Mouse (Mus musculus) brain, adult 2 months (tissue): ENCODE results near the gene Pja2.
"Not testable (repeated sequence)": the region's sequence is repeated elsewhere in the genome, so short reads cannot be mapped to it uniquely, and the experiment has no call there.

Experiments used
- DNase-seq: peaks from one replicate; pipeline ENCODE4 v3.0.0; 2011; ENCODE audit warnings: low read depth, low spot score

Gene Pja2

DNA sequence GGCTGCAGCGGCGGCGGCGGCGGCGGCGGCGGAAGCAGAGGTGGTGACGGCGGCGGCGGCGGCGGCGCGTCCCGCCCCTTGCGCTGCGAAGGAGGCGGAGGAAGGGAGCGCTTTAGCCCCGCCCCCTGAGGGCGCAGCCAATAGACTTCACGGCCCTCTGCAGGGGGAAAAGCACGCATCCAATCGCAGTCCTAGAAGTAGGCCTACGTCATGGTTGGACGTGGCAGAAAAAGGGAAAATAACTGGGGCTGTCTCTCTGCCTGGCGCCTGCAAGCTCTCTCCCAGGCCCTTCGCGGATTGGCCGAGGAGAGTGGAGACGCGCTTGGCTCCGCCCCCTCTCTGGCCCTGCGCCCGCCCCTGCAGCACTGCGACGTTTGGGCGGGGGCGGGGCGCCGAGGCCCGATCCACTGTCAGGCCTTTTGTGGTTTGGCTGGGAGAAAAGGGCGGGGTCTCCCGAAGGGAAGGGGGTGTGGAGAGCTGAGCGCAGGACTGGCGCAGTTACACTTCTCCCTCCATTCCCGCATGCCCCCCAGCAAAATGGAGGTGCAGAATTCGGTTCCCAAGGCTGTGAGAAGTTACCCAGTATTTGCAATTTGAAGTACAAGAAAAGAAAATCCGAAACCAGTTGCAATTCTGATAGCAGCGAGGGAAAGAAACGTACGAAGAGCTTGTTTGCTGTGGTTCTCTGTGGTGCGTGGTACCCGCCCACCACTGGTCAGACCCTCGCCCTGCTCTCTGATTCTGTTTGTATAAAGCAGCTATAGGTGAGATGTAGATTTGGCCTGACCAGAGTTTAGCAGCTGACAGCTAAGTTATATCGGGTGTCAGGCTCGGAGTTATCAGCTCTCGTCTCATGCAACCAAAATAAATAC lies at the start of gene Pja2:
Pja2 (minus strand) TSS at position 19 of the 872 bp plus-strand sequence.
- DNase-seq: peak; percentile 100

- DNase-seq: peak; percentile 84
Measured at GRCm38 (mm10) chr17:64375327-64375726, 43.6 kb upstream of the Pja2 start.

DNA sequence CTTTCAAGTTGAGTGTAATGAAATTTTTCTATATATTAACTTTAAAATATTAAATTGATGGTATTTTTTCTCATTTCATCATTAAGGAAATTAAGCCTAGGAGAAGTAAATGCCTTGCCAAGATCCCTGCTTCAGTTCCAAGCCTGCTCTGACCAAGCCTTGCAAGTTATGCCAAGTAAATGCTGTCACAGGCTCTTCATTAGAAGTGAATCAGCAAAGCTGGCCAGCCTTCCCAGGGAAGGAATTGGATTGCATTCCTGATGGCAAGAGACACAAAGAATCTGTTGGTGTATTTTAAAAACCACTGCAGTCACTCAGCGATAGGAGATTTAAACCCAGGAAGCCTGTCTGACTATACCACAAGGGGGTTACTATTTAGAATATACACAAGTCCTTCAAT lies 32.0 kb upstream of the Pja2 start:
- DNase-seq: peak; percentile 73

- peak; percentile 43 for DNase-seq
Measured at GRCm38 (mm10) chr17:64362570-64362969, 30.9 kb upstream of the Pja2 start.

DNA sequence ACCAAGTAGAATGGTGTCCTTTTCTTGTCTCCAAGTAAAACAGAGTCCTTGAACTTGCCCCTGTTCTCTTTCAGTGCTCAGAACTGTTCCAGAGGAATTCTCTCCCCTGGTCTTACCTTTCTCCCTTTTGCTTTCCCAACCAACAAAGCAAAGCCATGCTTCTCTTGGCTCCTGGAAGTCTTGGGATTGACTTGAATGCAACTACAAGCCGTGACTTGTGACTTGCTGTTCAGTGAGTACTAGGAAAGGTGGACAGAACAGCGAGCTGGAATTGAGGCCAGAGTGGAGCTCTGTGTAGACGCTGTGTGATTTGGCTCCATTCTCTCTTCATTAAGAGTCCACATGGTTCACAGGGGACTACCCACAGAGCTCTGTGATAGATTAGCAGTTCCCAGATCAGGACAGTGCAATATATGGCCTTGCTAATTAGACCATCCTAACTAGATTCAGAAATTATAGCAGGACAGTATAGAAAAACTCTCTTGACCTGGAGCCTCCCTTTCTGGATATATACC lies 30.3 kb upstream of the Pja2 start:
- peak; percentile 24 for DNase-seq

GRCm38 (mm10) chr17:64353940-64354339 lies 22.2 kb upstream of the Pja2 start:
- no peak for DNase-seq

DNA sequence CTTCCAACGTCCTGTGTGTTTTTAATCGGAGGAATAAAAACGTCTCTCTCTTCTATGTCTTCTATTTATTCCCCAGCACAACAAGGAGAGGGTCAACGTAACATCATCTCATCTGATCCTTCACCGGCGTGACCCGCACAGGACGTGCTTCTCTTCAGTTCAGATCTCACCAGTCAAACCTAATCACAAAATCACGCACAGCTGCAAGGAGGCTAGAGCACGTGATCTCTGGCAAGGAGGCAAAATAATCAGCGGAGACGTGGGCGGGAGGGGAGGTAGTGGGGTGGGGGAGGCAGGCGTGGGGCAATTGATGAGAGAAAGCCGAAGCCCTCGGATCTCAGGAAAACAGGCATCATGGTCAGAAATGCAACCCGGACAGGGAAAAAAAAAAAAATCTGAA lies 14.4 kb upstream of the Pja2 start:
- DNase-seq: peak; percentile 56

DNA sequence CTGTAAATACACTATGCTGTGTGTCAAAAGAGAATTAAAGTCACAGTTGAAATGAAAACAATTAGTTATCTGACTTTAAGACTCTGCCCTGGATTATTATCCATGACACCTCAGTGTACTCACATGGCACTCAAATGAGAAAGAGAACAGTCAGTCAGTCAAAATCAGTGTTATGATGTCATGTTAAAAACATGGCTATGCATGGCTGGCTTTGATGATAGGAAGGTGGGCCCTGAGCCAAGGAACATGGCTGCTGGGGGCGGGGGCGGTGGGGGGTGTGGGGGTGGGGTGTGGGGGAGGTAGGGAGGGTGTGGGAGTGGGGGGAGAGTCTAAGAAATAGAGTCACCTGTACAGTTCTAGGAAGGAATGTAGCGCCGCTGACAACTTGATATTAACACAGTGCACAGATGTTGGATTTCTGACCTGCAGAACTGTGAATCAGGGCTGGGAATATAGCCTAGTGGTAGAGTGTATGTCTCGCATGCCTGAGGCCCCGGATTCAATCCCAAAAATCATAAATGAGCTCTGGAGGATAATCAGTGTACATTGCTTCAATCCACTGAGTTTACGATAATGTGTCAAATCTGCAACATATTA lies 13.0 kb upstream of the Pja2 start:
- DNase-seq: no peak

DNA sequence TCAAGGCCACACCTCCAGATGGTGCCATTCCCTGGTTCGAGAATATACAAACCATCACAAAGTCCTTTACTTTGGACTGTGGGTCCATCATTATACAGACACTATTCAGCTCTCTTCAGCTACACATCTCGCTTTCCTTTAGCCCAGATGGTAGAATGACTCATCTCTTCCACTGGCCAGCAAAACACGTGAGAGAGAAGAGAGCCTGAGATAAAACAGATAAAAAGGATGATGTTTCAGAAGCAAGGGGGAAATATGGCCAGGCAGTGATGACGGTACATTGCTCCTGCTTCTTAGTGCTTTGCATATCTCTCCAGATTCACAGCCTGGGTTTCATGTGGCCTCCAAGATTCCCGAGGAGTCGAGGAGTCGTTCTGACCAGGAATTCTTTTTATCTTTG lies 10.0 kb upstream of the Pja2 start:
- DNase-seq: peak; percentile 77

DNA sequence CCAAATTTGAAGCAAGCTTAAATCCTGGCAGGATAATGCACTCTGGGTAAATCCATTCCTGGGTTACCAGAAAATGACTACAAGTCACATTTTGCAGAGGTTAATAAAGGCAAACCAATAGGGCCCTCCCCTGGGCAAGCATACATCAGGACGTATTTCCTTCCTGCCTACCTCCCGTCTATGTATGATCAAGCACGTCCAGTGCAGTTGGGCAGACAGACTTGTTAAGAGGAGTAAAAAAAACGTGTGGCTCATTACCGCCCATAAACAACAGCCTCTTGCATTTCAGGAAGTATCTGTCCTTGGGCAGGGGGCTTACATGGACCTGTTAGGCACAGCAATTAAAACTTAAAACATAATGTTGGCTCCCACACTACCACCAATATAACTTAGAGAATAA lies 8.0 kb upstream of the Pja2 start:
- DNase-seq: no peak

- DNase-seq: no peak
Measured at GRCm38 (mm10) chr17:64337220-64337619, 5.5 kb upstream of the Pja2 start.

GRCm38 (mm10) chr17:64333956-64334355 lies 2.2 kb upstream of the Pja2 start:
- peak; percentile 70 for DNase-seq

DNA sequence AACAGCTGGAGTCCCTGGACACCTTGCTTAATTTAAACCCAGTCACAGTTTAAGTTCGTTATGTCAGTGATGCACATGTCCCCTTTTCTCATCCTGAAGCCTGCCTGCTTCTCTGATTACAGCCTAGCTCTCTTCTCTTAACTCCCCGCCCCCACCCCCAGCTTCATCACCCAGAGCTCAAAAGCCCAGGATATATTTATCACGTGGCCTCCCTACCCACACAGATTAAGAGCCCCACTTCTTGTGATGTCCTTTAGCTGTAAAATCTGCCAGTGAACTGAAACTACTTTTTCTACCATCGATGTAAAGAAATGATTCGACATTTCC lies 1.0 kb upstream of the Pja2 start:
- DNase-seq: peak; percentile 82

DNA sequence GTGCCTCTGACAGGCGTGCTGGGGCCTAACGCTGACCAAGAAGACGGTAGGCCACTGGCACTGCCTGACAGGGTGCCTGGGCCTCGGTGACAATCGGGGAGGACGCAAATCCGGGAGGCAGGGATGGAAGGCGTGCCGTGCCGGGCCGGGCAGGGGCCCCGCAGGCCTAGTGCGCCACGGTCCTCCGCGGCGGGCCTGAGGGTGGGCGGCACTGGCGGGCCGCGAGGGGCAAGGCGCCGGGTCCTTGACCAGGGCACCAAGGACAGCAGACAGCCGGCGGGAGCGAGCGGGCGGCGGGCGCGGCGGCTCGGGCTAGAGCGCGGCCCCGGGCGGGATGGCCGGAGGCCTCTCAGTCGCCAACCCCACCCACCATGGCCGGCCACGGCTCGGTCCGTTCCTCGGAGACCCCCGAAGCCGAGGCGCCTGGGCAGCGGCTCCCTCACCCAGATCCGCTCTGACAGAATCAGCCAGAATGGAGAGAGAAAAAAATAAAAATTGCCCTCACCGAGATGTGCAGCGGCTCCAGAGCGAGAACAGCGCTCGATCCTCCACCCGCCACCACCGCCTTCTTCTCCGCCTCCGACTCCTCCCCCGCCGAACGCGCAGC lies 322 bp downstream of the Pja2 start:
- peak; percentile 61 for DNase-seq

DNA sequence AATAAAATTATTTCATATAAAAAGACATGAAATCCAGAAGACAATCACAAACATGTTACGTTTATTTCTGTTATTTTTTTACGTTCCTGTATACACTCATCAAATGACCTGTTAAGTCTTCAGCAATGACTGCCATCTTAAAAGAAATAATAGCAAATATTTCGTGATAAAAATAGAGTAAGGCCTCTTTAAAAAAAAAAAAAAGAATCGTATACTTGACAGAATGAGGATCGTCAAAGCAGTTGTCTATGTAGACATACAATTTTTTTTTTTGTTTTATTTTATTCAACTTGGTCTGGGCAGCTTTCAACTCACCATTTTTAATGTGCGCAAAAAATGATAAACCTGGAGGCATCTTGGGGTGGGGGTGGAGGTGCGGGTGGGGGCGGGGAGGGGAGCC lies 831 bp downstream of the Pja2 start:
- DNase-seq: no peak

GRCm38 (mm10) chr17:64324556-64324955 lies 7.2 kb downstream of the Pja2 start:
- DNase-seq: peak; percentile 46

DNA sequence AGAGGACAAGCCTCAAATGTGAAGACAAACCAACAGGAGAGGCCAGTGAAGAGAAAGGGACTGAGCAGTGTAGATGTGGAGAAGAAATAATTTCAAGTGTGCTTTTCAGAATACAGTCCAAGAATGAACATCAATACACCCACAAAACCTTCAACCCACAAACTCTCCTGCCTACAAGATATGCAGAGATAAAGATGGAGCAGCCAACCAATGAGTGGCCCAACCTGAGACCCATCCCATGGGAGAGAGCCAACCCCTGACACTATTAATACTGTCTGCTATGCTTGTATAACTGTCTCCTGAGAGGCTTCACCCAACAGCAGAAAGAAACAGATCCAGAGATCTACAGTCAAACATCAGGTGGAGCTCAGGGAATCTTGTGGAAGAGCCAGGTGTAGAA lies 16.3 kb downstream of the Pja2 start:
- no peak for DNase-seq

DNA sequence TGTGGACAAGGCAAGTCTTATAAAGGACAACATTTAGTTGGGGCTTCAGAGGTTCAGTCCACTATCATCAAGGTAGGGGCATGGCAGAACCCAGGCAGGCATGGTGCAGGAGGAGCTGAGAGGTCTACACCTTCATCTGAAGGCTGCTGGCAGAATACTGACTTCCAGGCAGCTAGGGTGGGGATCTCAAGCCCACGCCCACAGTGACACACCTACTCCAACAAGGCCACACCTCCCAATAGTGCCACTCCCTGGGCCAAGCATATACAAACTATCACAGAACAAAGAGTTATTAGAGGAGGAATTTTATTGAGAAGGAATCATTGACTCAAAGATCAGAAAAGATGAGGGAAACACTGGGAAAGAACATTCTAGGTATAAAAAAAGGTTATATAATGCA lies 17.2 kb downstream of the Pja2 start:
- not testable (repeated sequence) for DNase-seq

GRCm38 (mm10) chr17:64297628-64298027 lies 34.1 kb downstream of the Pja2 start:
- no peak for DNase-seq

GRCm38 (mm10) chr17:64292740-64293139 lies 39.0 kb downstream of the Pja2 start:
- DNase-seq: no peak

DNA sequence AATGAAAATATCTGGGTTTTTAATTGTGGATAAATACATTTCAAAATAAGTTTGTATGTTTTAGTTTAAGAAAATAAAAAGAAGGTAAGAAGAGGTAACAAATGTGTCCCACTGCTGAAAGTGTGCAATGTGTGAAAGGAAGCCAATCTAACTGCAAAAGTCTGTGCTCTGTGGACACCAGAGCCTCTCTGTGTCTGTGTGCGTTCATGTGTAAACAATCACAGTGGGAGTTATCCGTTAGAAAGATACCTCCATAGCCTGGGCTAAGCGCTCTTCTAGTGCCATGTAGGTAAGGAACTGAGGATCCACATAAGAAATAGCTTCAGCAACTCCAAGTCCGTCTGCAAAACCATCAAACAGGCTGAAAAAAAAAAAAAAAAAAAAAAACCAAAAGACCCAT lies 42.0 kb downstream of the Pja2 start:
- DNase-seq: no peak

DNA sequence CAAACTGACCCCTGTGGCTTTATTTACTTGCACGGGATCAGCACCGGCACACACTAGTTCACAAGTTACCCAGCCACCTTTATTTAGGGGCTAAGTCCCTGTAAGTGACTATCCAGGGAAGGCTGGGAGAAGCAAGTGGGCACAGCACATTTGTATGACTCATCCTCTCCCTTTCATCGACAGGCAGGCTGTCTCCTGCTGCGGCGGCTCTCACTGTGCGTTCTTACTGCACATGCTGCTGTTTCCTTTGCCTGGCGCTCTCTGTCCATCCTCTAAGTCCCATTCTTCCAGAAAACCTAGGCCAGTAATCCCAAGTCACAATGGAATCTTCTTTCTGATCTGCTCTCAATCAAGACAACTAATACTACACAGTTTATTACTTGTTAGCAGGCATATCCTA lies 43.7 kb downstream of the Pja2 start:
- DNase-seq: peak; percentile 89

GRCm38 (mm10) chr17:64286836-64287235 lies 44.9 kb downstream of the Pja2 start:
- no peak for DNase-seq
